Mouse (Mus musculus): ENCODE measurements around the gene Gm9789. TPM values are rescaled to one million over a fixed set of nuclear protein-coding genes. Genes with fewer than 3 reads are reported as not detected.
"Not testable (repeated sequence)": the region's sequence is repeated elsewhere in the genome, so short reads cannot be mapped to it uniquely, and the experiment has no call there.

The Gm9789 gene
- total RNA-seq (2021): not detected
- long read RNA-seq, experiment 1: 0 reads
- long read RNA-seq, experiment 2: 0 reads

DNA sequence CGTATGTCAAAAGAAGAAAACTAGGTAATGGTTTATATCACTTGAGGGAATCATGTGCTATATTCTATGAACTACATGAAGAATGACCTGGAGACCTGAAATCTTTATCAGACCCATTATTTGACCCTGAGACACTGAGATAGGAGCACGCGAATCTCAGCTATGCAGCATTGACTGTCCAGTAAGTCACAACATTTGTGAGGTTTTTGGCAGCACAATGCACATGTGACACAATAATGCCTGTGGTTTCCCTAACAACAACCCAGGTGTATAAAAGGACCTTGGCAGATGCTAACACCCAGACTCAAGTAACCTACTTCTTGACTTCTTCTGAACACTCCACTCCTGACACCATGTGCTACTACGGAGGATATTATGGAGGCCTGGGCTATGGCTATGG, at the start of gene Gm9789:
Gm9789 (plus strand) TSS at position 301 of the 400 bp plus-strand sequence.
- no peak for DNase-seq (ENCODE audit: low spot score in 2 of 2)

DNA sequence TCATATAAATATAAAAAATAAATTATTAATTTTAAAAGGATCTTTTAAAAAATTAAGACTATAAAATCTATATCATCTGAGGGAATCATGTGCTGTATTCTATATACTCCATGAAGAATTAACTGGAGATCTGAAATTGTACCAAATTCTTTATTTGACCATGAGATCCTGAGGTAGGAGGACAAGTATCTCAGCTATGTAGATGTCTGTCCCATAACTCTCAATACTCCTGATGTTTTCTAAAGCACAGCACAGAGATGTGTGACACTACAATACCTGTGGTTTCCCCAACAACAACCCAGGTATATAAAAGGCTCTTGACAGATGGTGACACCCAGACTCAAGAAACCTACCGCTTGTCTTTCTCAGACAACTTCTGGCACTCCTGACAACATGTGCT, 17.2 kb upstream of the Gm9789 start, which contains the start of gene Gm6358:
Gm6358 (plus strand) TSS at position 301 of the 400 bp plus-strand sequence.
- no peak for DNase-seq (ENCODE audit: low spot score in 2 of 2)

DNA sequence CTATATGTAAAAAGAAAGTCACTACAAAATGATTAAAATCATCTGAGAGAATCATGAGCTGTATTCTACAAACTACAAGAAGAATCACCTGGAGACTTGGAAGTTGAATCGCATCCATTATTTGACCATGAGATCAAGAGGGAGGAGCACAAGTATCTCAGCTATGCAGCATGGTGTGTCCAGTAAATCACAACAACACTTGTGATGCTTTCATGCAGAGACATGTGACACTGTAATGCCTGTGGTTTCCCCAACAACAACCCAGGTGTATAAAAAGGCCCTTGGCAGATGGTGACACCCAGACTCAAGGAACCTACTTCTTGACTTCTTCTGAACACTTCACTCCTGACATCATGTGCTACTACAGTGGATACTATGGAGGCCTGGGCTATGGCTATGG, 7.0 kb upstream of the Gm9789 start, which contains the start of gene Gm10061:
Gm10061 (plus strand) TSS at position 301 of the 400 bp plus-strand sequence.
- no peak for DNase-seq (ENCODE audit: low spot score in 2 of 2)

DNA sequence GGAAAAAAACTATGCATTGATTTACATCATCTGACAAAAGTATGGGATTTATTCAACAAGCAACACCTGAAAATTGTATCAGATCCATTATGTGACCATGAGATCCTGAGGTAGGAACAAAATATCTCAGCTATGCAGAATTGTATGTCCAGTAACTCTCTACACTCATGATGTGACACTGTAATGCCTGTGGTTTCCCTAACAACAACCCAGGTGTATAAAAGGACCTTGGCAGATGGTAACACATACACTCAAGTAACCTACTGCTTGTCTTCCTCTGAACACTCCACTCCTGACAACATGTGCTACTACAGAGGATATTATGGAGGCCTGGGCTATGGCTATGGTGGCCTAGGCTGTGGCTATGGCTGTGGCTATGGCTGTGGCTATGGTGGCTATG, 11.4 kb downstream of the Gm9789 start, which contains the start of gene Gm7735:
Gm7735 (plus strand) TSS at position 301 of the 400 bp plus-strand sequence.
- not testable (repeated sequence) for DNase-seq (ENCODE audit: low spot score in 2 of 2)

DNA sequence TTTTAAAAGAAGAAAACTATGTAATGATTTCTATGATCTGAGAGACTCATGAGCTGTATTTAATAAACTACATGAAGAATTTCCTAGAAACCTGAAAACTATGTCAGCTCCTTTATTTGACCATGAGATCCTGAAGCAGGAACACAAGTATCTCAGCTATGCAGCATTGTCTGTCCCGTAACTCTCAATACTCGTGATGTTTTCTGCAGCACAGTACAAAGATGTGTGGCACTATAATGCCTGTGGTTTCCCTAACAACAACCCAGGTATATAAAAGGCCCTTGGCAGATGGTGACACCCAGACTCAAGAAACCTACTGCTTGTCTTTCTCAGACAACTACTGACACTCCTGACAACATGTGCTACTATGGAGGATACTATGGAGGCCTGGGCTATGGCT, 16.7 kb downstream of the Gm9789 start, which contains the start of gene 1110057P08Rik:
1110057P08Rik (plus strand) TSS at position 301 of the 400 bp plus-strand sequence.
- DNase-seq (ENCODE audit: low spot score in 2 of 2): no peak

DNA sequence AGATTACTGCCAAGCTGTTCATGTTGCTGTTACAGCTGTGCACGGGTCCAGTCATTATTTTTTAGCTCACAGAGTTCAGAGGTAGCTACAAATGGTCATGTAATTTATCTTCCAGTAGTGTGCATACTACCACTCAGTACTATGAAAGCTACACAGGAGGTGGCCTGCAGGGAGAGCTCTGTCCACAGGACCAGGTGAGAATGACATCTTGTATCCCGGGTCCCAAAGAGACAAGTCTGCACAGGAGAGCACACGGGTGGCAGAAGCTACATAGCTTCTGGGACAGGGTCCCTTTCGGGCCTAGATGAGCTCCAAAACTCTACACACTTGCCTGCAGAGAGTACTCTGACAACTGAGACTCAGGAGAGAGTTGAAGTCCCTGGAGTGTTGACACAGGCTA, 30.9 kb downstream of the Gm9789 start:
- no peak for DNase-seq (ENCODE audit: low spot score in 2 of 2)

DNA sequence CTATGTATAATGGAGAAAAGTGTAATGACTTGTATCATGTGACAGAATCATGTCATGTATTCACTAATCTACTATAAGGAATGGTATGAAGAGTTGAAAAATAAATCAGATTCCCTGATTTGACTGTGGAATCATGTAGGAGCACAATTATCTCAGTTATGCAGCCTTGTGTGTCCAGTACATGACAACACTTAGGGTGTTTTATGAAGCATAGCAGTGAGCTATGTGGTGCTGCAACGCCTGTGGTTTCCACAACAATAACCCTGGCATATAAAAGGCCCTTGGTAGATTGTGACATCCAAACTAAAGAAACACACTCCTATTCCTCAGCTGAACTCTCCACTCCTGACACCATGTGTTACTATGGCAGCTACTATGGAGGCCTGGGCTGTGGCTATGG, 47.8 kb downstream of the Gm9789 start, which contains the start of gene Krtap20-2:
Krtap20-2 (plus strand) TSS at position 301 of the 400 bp plus-strand sequence.
- no peak for DNase-seq (ENCODE audit: low spot score in 2 of 2)

Other genes starting within 250 kb of the Gm9789 start
- gene Krtap19-9b, start 225.7 kb upstream of the Gm9789 start, total RNA-seq (2021): not detected
- not detected for gene Krtap16-3, start 195.1 kb upstream of the Gm9789 start, total RNA-seq (2021)
- gene Krtap22-2, start 147.2 kb upstream of the Gm9789 start, total RNA-seq (2021): not detected
- gene Gm10229, start 142.7 kb upstream of the Gm9789 start, total RNA-seq (2021): not detected
- gene Krtap6-1, start 126.3 kb upstream of the Gm9789 start, total RNA-seq (2021): not detected
- not detected for gene Gm10228, start 116.5 kb upstream of the Gm9789 start, total RNA-seq (2021)
- not detected for gene Krtap6-5, start 110.1 kb upstream of the Gm9789 start, total RNA-seq (2021)
- not detected for gene 1110025L11Rik, start 94.0 kb upstream of the Gm9789 start, total RNA-seq (2021)
- not detected for gene Krtap6-3, start 73.9 kb upstream of the Gm9789 start, total RNA-seq (2021)
- not detected for gene Gm6358, start 17.1 kb upstream of the Gm9789 start, total RNA-seq (2021)
- not detected for gene Gm10061, start 6.9 kb upstream of the Gm9789 start, total RNA-seq (2021)
- not detected for gene Gm7735, start 11.5 kb downstream of the Gm9789 start, total RNA-seq (2021)
- not detected for gene 1110057P08Rik, start 16.8 kb downstream of the Gm9789 start, total RNA-seq (2021)
- gene Krtap20-2, start 47.9 kb downstream of the Gm9789 start, total RNA-seq (2021): not detected
- not detected for gene Krtap21-1, start 245.9 kb downstream of the Gm9789 start, total RNA-seq (2021)